Mouse (Mus musculus): ENCODE results near the gene Nfkbib. TPM values are rescaled to one million over a fixed set of nuclear protein-coding genes. Genes with fewer than 3 reads are reported as not detected.

Gene Nfkbib
- polyA plus RNA-seq, 1 experiment = 134 TPM

- TF ChIP-seq POLR2A (IDR thresholded peaks at IDR 0.05; ENCODE audit: control insufficient read depth, low read depth, low read length) (no peak), CTCF (IDR thresholded peaks at IDR 0.05; ENCODE audit: control insufficient read depth, insufficient read depth, insufficient replicate concordance, low read depth, low read length) (no peak)
- Histone ChIP-seq H3K4me3 (ENCODE audit: control insufficient read depth, low read depth, low read length) (peak overlapping the region; percentile 93), H3K36me3 (ENCODE audit: control insufficient read depth, insufficient read depth, low read length) (peaks cover 9% of the 10 kb centered on the region), H3K27ac (ENCODE audit: control insufficient read depth, insufficient read depth, low read depth, low read length) (peak overlapping the region; percentile 77), H3K27me3 (ENCODE audit: control insufficient read depth, insufficient read depth, low read length) (no peaks in the 10 kb centered on the region), H3K4me1 (ENCODE audit: control insufficient read depth, insufficient read depth, low read length) (peaks cover 12% of the 10 kb centered on the region)
Measured at GRCm38 (mm10) chr7:28811640-28812275, 44.4 kb upstream of the Nfkbib start.

GRCm38 (mm10) chr7:28811228-28811627, 43.9 kb upstream of the Nfkbib start:
- H3K27ac ChIP-seq (ENCODE audit: control insufficient read depth, insufficient read depth, low read depth, low read length) = peak overlapping the region; percentile 97
- TF ChIP-seq CTCF (IDR thresholded peaks at IDR 0.05; ENCODE audit: control insufficient read depth, insufficient read depth, insufficient replicate concordance, low read depth, low read length) = no peak
- no peak; the same call in 1 of the 2 replicates for TF ChIP-seq POLR2A (IDR thresholded peaks at IDR 0.05; ENCODE audit: control insufficient read depth, low read depth, low read length)
- no peaks in the 10 kb centered on the region for H3K27me3 ChIP-seq (ENCODE audit: control insufficient read depth, insufficient read depth, low read length)
- H3K36me3 ChIP-seq (ENCODE audit: control insufficient read depth, insufficient read depth, low read length) = peaks cover 9% of the 10 kb centered on the region
- H3K4me3 ChIP-seq (ENCODE audit: control insufficient read depth, low read depth, low read length) = peak overlapping the region; percentile 93
- H3K4me1 ChIP-seq (ENCODE audit: control insufficient read depth, insufficient read depth, low read length) = peaks cover 12% of the 10 kb centered on the region

- Histone ChIP-seq H3K4me3 (ENCODE audit: control insufficient read depth, low read depth, low read length) (peak overlapping the region; percentile 93), H3K27me3 (ENCODE audit: control insufficient read depth, insufficient read depth, low read length) (no peaks in the 10 kb centered on the region), H3K27ac (ENCODE audit: control insufficient read depth, insufficient read depth, low read depth, low read length) (peak overlapping the region; percentile 97), H3K4me1 (ENCODE audit: control insufficient read depth, insufficient read depth, low read length) (peaks cover 12% of the 10 kb centered on the region), H3K36me3 (ENCODE audit: control insufficient read depth, insufficient read depth, low read length) (peaks cover 9% of the 10 kb centered on the region)
- TF ChIP-seq CTCF (IDR thresholded peaks at IDR 0.05; ENCODE audit: control insufficient read depth, insufficient read depth, insufficient replicate concordance, low read depth, low read length) (no peak), POLR2A (IDR thresholded peaks at IDR 0.05; ENCODE audit: control insufficient read depth, low read depth, low read length) (peak; percentile 93)
Measured at GRCm38 (mm10) chr7:28810107-28811066, 43.1 kb upstream of the Nfkbib start.

GRCm38 (mm10) chr7:28809401-28810089, 42.2 kb upstream of the Nfkbib start:
- Histone ChIP-seq H3K27me3 (ENCODE audit: control insufficient read depth, insufficient read depth, low read length) (no peaks in the 10 kb centered on the region), H3K4me3 (ENCODE audit: control insufficient read depth, low read depth, low read length) (peak overlapping the region; percentile 93), H3K36me3 (ENCODE audit: control insufficient read depth, insufficient read depth, low read length) (peaks cover 5% of the 10 kb centered on the region), H3K4me1 (ENCODE audit: control insufficient read depth, insufficient read depth, low read length) (peaks cover 12% of the 10 kb centered on the region), H3K27ac (ENCODE audit: control insufficient read depth, insufficient read depth, low read depth, low read length) (peak overlapping the region; percentile 95)
- TF ChIP-seq POLR2A (IDR thresholded peaks at IDR 0.05; ENCODE audit: control insufficient read depth, low read depth, low read length) (no peak; the same call in 1 of the 2 replicates), CTCF (IDR thresholded peaks at IDR 0.05; ENCODE audit: control insufficient read depth, insufficient read depth, insufficient replicate concordance, low read depth, low read length) (no peak)

- Histone ChIP-seq H3K27ac (ENCODE audit: control insufficient read depth, insufficient read depth, low read depth, low read length) (peak overlapping the region; percentile 95), H3K27me3 (ENCODE audit: control insufficient read depth, insufficient read depth, low read length) (no peaks in the 10 kb centered on the region), H3K4me1 (ENCODE audit: control insufficient read depth, insufficient read depth, low read length) (peaks cover 12% of the 10 kb centered on the region), H3K36me3 (ENCODE audit: control insufficient read depth, insufficient read depth, low read length) (peaks cover 5% of the 10 kb centered on the region), H3K4me3 (ENCODE audit: control insufficient read depth, low read depth, low read length) (peak overlapping the region; percentile 93)
- no peak for TF ChIP-seq CTCF (IDR thresholded peaks at IDR 0.05; ENCODE audit: control insufficient read depth, insufficient read depth, insufficient replicate concordance, low read depth, low read length)
- peak; percentile 60 for TF ChIP-seq POLR2A (IDR thresholded peaks at IDR 0.05; ENCODE audit: control insufficient read depth, low read depth, low read length)
Measured at GRCm38 (mm10) chr7:28808957-28809393, 41.7 kb upstream of the Nfkbib start.

GRCm38 (mm10) chr7:28808221-28808941, 41.1 kb upstream of the Nfkbib start, which contains the start of gene Hnrnpl:
Gene Hnrnpl, plus strand, starts transcription at chr7:28808541.
- peaks cover 13% of the 10 kb centered on the region for H3K4me1 ChIP-seq (ENCODE audit: control insufficient read depth, insufficient read depth, low read length)

More at GRCm38 (mm10) chr7:28808221-28808941, 41.1 kb upstream of the Nfkbib start, which contains the start of gene Hnrnpl:
- Histone ChIP-seq H3K36me3 (ENCODE audit: control insufficient read depth, insufficient read depth, low read length) (peaks cover 5% of the 10 kb centered on the region), H3K27ac (ENCODE audit: control insufficient read depth, insufficient read depth, low read depth, low read length) (peak within 1 kb of the TSS; percentile 98), H3K4me3 (ENCODE audit: control insufficient read depth, low read depth, low read length) (peak within 1 kb of the TSS; percentile 93), H3K27me3 (ENCODE audit: control insufficient read depth, insufficient read depth, low read length) (no peaks in the 10 kb centered on the region)
- TF ChIP-seq POLR2A (IDR thresholded peaks at IDR 0.05; ENCODE audit: control insufficient read depth, low read depth, low read length) (peak; percentile 13; the same call in 1 of the 2 replicates), CTCF (IDR thresholded peaks at IDR 0.05; ENCODE audit: control insufficient read depth, insufficient read depth, insufficient replicate concordance, low read depth, low read length) (no peak)
